8 mouse cellular contexts compared by ENCODE assay signal in the genomic region with DNA sequence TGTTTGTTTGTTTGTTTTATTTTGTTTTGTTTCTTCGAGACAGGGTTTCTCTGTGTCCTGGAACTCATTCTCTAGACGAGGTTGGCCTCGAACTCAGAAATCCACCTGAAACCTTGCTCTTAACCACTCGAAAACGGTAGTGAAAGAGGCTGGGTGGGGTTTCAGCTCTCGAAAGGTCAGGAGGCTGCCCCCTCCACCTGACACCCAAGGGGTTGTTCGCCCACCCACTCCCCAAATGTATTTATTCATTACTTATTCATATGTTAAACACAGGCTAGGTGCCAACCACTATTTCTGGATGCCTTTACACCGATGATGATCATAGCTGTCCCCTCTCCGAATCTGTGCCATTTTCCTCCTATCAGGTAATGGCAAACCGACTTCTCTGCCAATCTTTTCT. TPM values are rescaled to one million over a fixed set of nuclear protein-coding genes. Genes with fewer than 3 reads are reported as not detected.
DNase-seq lines count a peak whose midpoint lies in the region; ATAC-seq and TF ChIP-seq lines count a peak whose summit lies in the region.

No protein-coding gene starts in this region.

- H3K4me1 ChIP-seq in heart, embryonic 13.5 days = peaks cover 48% of the 10 kb centered on the region
- peaks cover 81% of the 10 kb centered on the region for H3K4me1 ChIP-seq in G1E (ENCODE audit: insufficient read depth, low read depth, low read length)
- peaks cover 15% of the 10 kb centered on the region for H3K4me1 ChIP-seq in forebrain, embryonic 15.5 days
- peaks cover 64% of the 10 kb centered on the region for H3K4me1 ChIP-seq in liver, embryonic 16.5 days (ENCODE audit: control insufficient read depth, low read depth, low read length)

- H3K9ac ChIP-seq in heart, embryonic 13.5 days = peak overlapping the region; percentile 80
- H3K9ac ChIP-seq in forebrain, embryonic 15.5 days (replicated peaks) = peak overlapping the region; percentile 59; the same call in 1 of the 2 replicates
- peak overlapping the region; percentile 96 for H3K9ac ChIP-seq in liver, embryonic 16.5 days (ENCODE audit: low read depth, low read length)

- H3K9me3 ChIP-seq in heart, embryonic 13.5 days = no peaks in the 10 kb centered on the region
- no peaks in the 10 kb centered on the region for H3K9me3 ChIP-seq in G1E (replicated peaks)
- no peaks in the 10 kb centered on the region for H3K9me3 ChIP-seq in forebrain, embryonic 15.5 days
- no peaks in the 10 kb centered on the region for H3K9me3 ChIP-seq in liver, embryonic 16.5 days (replicated peaks; ENCODE audit: control insufficient read depth, low read length)

- peak overlapping the region; percentile 63 for H3K4me3 ChIP-seq in heart, embryonic 13.5 days
- peak overlapping the region; percentile 71; the same call in 1 of the 2 replicates for H3K4me3 ChIP-seq in G1E (ENCODE audit: low read depth, low read length)
- H3K4me3 ChIP-seq in forebrain, embryonic 15.5 days = peak overlapping the region; percentile 51
- H3K4me3 ChIP-seq in liver, embryonic 16.5 days (ENCODE audit: low read depth, low read length) = peak overlapping the region; percentile 77

- H3K36me3 ChIP-seq in heart, embryonic 13.5 days = peaks cover 33% of the 10 kb centered on the region
- H3K36me3 ChIP-seq in G1E (replicated peaks) = peaks cover 55% of the 10 kb centered on the region
- H3K36me3 ChIP-seq in forebrain, embryonic 15.5 days = no peaks in the 10 kb centered on the region
- peaks cover 36% of the 10 kb centered on the region for H3K36me3 ChIP-seq in liver, embryonic 16.5 days (ENCODE audit: control insufficient read depth, insufficient read depth)

- TF ChIP-seq CTCF in G1E (IDR thresholded peaks at IDR 0.05; ENCODE audit: low read depth, low read length) = no peak

- peak overlapping the region; percentile 93 for H3K4me2 ChIP-seq in heart, embryonic 13.5 days
- peak overlapping the region; percentile 54 for H3K4me2 ChIP-seq in forebrain, embryonic 15.5 days (replicated peaks)
- H3K4me2 ChIP-seq in liver, embryonic 16.5 days (ENCODE audit: low read depth, low read length) = peak overlapping the region; percentile 94

- no peak for DNase-seq in heart, adult 18-20 months
- DNase-seq in G1E (ENCODE audit: low spot score) = no peak
- no peak for DNase-seq in adrenal gland, adult 8-10 months
- DNase-seq in ovary, postnatal 14 days (ENCODE audit: low spot score) = no peak
- no peak for DNase-seq in gastrocnemius, postnatal 4 days (ENCODE audit: low spot score in 2 of 2)

- WGBS in heart, embryonic 13.5 days = 55% methylated on average over 10 of the region's 10 CpGs
- 56% methylated on average over 10 of the region's 10 CpGs for WGBS in forebrain, embryonic 15.5 days
- WGBS in liver, embryonic 16.5 days (ENCODE audit: insufficient replicate concordance) = 35% methylated on average over 10 of the region's 10 CpGs

- peak overlapping the region; percentile 89 for H3K27ac ChIP-seq in heart, embryonic 13.5 days (replicated peaks)
- H3K27ac ChIP-seq in forebrain, embryonic 15.5 days (replicated peaks) = no peak overlapping the region
- H3K27ac ChIP-seq in liver, embryonic 16.5 days (ENCODE audit: low read length) = peak overlapping the region; percentile 100

- ATAC-seq in heart, embryonic 13.5 days (ENCODE audit: extremely low read depth, insufficient number of reproducible peaks, low FRiP score, low TSS enrichment) = no peak
- ATAC-seq in G1E (ENCODE audit: extremely low read depth, insufficient number of reproducible peaks, low FRiP score, poor library complexity, severe bottlenecking) = no peak
- 0 out of 2 replicates have a peak, but pooled peaks have one; percentile 2 for ATAC-seq in forebrain, embryonic 15.5 days (replicated peaks)
- no peak for ATAC-seq in liver, embryonic 16.5 days (ENCODE audit: low read depth)

- no peaks in the 10 kb centered on the region for H3K27me3 ChIP-seq in heart, embryonic 13.5 days (replicated peaks)
- no peaks in the 10 kb centered on the region for H3K27me3 ChIP-seq in G1E (ENCODE audit: insufficient read depth, low read length)
- peaks cover 15% of the 10 kb centered on the region for H3K27me3 ChIP-seq in forebrain, embryonic 15.5 days
- no peaks in the 10 kb centered on the region for H3K27me3 ChIP-seq in liver, embryonic 16.5 days (ENCODE audit: control insufficient read depth, insufficient read depth, low read depth, low read length)

RNA-seq across cellular contexts. Expression of gene Smdt1, which starts 0.4 kb away (rescaled TPM):
- 334 and 366 TPM in 2 replicates for polyA plus RNA-seq in heart, embryonic 13.5 days (2015; fragmentation: Nextera tagmentation; extraction: Ambion mirVana)
- 100 to 1,000 TPM; 185 to 222 TPM for total RNA-seq in heart, adult 18-20 months (2021)
- total RNA-seq in G1E (2014; fragmentation: Nextera tagmentation) (68.2 and 118 TPM in 2 replicates), G1E (2017) (115 and 129 TPM in 2 replicates)
- polyA plus RNA-seq in G1E (2012) = 116 and 137 TPM in 2 replicates
- polyA plus RNA-seq in forebrain, embryonic 15.5 days (2015; fragmentation: Nextera tagmentation; extraction: Ambion mirVana) = 292 and 313 TPM in 2 replicates
- polyA plus RNA-seq in liver, embryonic 16.5 days (2015; fragmentation: Nextera tagmentation; extraction: Ambion mirVana) = 170 and 175 TPM in 2 replicates
- 100 to 1,000 TPM; 137 to 205 (median 157) TPM for total RNA-seq in adrenal gland, adult 8-10 months (2022)
- 100 to 1,000 TPM; 135 to 144 TPM for total RNA-seq in gastrocnemius, postnatal 4 days (2021)

RNA-seq across cellular contexts. Expression of gene Pheta2, which starts 0.4 kb away (rescaled TPM):
- polyA plus RNA-seq in heart, embryonic 13.5 days (2015; fragmentation: Nextera tagmentation; extraction: Ambion mirVana) = 9.2 TPM in 2 replicates
- under 1 TPM; 0.72 to 0.75 TPM for total RNA-seq in heart, adult 18-20 months (2021)
- total RNA-seq in G1E (2014; fragmentation: Nextera tagmentation) = 50.8 and 67.8 TPM in 2 replicates
- 37.9 and 42.2 TPM in 2 replicates for total RNA-seq in G1E (2017)
- 12.5 and 18.8 TPM in 2 replicates for polyA plus RNA-seq in G1E (2012)
- 1.4 and 1.5 TPM in 2 replicates for polyA plus RNA-seq in forebrain, embryonic 15.5 days (2015; fragmentation: Nextera tagmentation; extraction: Ambion mirVana)
- 38.9 and 43.4 TPM in 2 replicates for polyA plus RNA-seq in liver, embryonic 16.5 days (2015; fragmentation: Nextera tagmentation; extraction: Ambion mirVana)
- 1 to 10 TPM in 2 of 4 experiments, under 1 TPM in 2; 0.74 to 2.0 (median 1.4) TPM for total RNA-seq in adrenal gland, adult 8-10 months (2022)
- 10 to 100 TPM in 1 of 2 experiments, 1 to 10 TPM in 1; 8.7 to 10.9 TPM for total RNA-seq in gastrocnemius, postnatal 4 days (2021)

RNA-seq across cellular contexts. Expression of gene Naga, which starts 0.4 kb away (rescaled TPM):
- polyA plus RNA-seq in heart, embryonic 13.5 days (2015; fragmentation: Nextera tagmentation; extraction: Ambion mirVana) = 42.2 and 44.7 TPM in 2 replicates
- 10 to 100 TPM; 25.4 to 32.2 TPM for total RNA-seq in heart, adult 18-20 months (2021)
- 190 and 198 TPM in 2 replicates for total RNA-seq in G1E (2014; fragmentation: Nextera tagmentation)
- 200 and 229 TPM in 2 replicates for total RNA-seq in G1E (2017)
- 274 and 333 TPM in 2 replicates for polyA plus RNA-seq in G1E (2012)
- polyA plus RNA-seq in forebrain, embryonic 15.5 days (2015; fragmentation: Nextera tagmentation; extraction: Ambion mirVana) = 23.2 and 23.9 TPM in 2 replicates
- 48.2 and 51.1 TPM in 2 replicates for polyA plus RNA-seq in liver, embryonic 16.5 days (2015; fragmentation: Nextera tagmentation; extraction: Ambion mirVana)
- 10 to 100 TPM; 68.6 to 89.3 (median 77.9) TPM for total RNA-seq in adrenal gland, adult 8-10 months (2022)
- 10 to 100 TPM; 42.0 to 44.4 TPM for total RNA-seq in gastrocnemius, postnatal 4 days (2021)

RNA-seq across cellular contexts. Expression of gene Ndufa6, which starts 15.0 kb away (rescaled TPM):
- 473 and 541 TPM in 2 replicates for polyA plus RNA-seq in heart, embryonic 13.5 days (2015; fragmentation: Nextera tagmentation; extraction: Ambion mirVana)
- 100 to 1,000 TPM; 750 to 751 TPM for total RNA-seq in heart, adult 18-20 months (2021)
- total RNA-seq in G1E (2014; fragmentation: Nextera tagmentation) (117 and 124 TPM in 2 replicates), G1E (2017) (344 and 364 TPM in 2 replicates)
- 215 and 331 TPM in 2 replicates for polyA plus RNA-seq in G1E (2012)
- 322 and 334 TPM in 2 replicates for polyA plus RNA-seq in forebrain, embryonic 15.5 days (2015; fragmentation: Nextera tagmentation; extraction: Ambion mirVana)
- 348 and 350 TPM in 2 replicates for polyA plus RNA-seq in liver, embryonic 16.5 days (2015; fragmentation: Nextera tagmentation; extraction: Ambion mirVana)
- 100 to 1,000 TPM; 293 to 470 (median 376) TPM for total RNA-seq in adrenal gland, adult 8-10 months (2022)
- 100 to 1,000 TPM; 306 to 308 TPM for total RNA-seq in gastrocnemius, postnatal 4 days (2021)

RNA-seq across cellular contexts. Expression of gene Wbp2nl, which starts 40.4 kb away (rescaled TPM):
- 0.37 and 0.49 TPM in 2 replicates for polyA plus RNA-seq in heart, embryonic 13.5 days (2015; fragmentation: Nextera tagmentation; extraction: Ambion mirVana)
- not detected for total RNA-seq in heart, adult 18-20 months (2021)
- total RNA-seq in G1E (2014; fragmentation: Nextera tagmentation) (not detected in 2 replicates), G1E (2017) (0.11 TPM in 1 of 2 replicates, not detected in the other)
- not detected in 2 replicates for polyA plus RNA-seq in G1E (2012)
- polyA plus RNA-seq in forebrain, embryonic 15.5 days (2015; fragmentation: Nextera tagmentation; extraction: Ambion mirVana) = 0.15 TPM in 1 of 2 replicates, not detected in the other
- 0.08 TPM in 1 of 2 replicates, not detected in the other for polyA plus RNA-seq in liver, embryonic 16.5 days (2015; fragmentation: Nextera tagmentation; extraction: Ambion mirVana)
- not detected for total RNA-seq in adrenal gland, adult 8-10 months (2022)
- not detected for total RNA-seq in gastrocnemius, postnatal 4 days (2021)
